Mouse (Mus musculus) myocyte (in vitro differentiated cells): ENCODE results near the gene Rmnd5a.

Experiments
- CEBPB ChIP-seq: IDR thresholded peaks from 2 replicates; pipeline ENCODE4 v1.6.1; 2011; ENCODE audit warnings: mild to moderate bottlenecking, moderate library complexity; ENCODE audit not compliant: poor library complexity, insufficient read depth, severe bottlenecking
- MAX ChIP-seq: IDR thresholded peaks from one replicate; pipeline ENCODE4 v1.6.1; 2011; ENCODE audit warnings: low read depth, mild to moderate bottlenecking, control low read depth
- MYOD1 ChIP-seq, 3 experiments: IDR thresholded peaks; one replicate each; pipeline ENCODE4 v1.6.1; 2011; ENCODE audit warnings: control low read depth in 2 of 3, low read depth in 2 of 3, mild to moderate bottlenecking in 2 of 3, moderate library complexity in 1 of 3; ENCODE audit not compliant: insufficient read length in 2 of 3, control insufficient read depth in 1 of 3
- POLR2A ChIP-seq: IDR thresholded peaks from one replicate; pipeline ENCODE4 v1.6.1; 2011; ENCODE audit warnings: low read depth, mild to moderate bottlenecking, control low read depth, moderate library complexity; ENCODE audit not compliant: insufficient read length
- POLR2AphosphoS2 ChIP-seq: IDR thresholded peaks from one replicate; pipeline ENCODE4 v1.6.1; 2011; ENCODE audit warnings: low read depth, control low read depth; ENCODE audit not compliant: insufficient read length
- SRF ChIP-seq: IDR thresholded peaks from one replicate; pipeline ENCODE4 v1.6.1; 2011; ENCODE audit warnings: low read depth; ENCODE audit not compliant: control insufficient read depth, insufficient read length
- TCF12 ChIP-seq: IDR thresholded peaks from one replicate; pipeline ENCODE4 v1.6.1; 2011; ENCODE audit warnings: mild to moderate bottlenecking, control low read depth; ENCODE audit not compliant: poor library complexity, insufficient read depth, severe bottlenecking
- USF1 ChIP-seq: IDR thresholded peaks from one replicate; pipeline ENCODE4 v1.6.1; 2011; ENCODE audit warnings: low read depth, mild to moderate bottlenecking, control low read depth, moderate library complexity

GRCm38 (mm10) chr6:71425681-71426080 lies 14.8 kb downstream of the Rmnd5a start:
- TF ChIP-seq POLR2A (no peak), CEBPB (no peak), TCF12 (no peak), MAX (no peak), POLR2AphosphoS2 (no peak), SRF (no peak), USF1 (no peak), MYOD1 (IDR thresholded peaks at IDR 0.05; ENCODE audit: control insufficient read depth in 1 of 3, insufficient read length in 2 of 3, low read depth in 2 of 3) (no peak)
